Mouse (Mus musculus) heart, adult 11 months (tissue): ENCODE measurements around the gene Hsf4.

Source experiments
- DNase-seq: peaks from one replicate; pipeline ENCODE4 v3.0.0; 2022

Gene Hsf4

GRCm38 (mm10) chr8:105306146-105306691 is 36.6 kb downstream of the Hsf4 start:
- no peak for DNase-seq

- DNase-seq: no peak
Measured at GRCm38 (mm10) chr8:105307670-105308069, 38.1 kb downstream of the Hsf4 start.

- DNase-seq: peak; percentile 88
Measured at GRCm38 (mm10) chr8:105308428-105308827, 38.8 kb downstream of the Hsf4 start.

GRCm38 (mm10) chr8:105309142-105309847 is 39.7 kb downstream of the Hsf4 start:
- peak; percentile 87 for DNase-seq

GRCm38 (mm10) chr8:105310118-105310517 is 40.5 kb downstream of the Hsf4 start:
- no peak for DNase-seq

GRCm38 (mm10) chr8:105311718-105312117 is 42.1 kb downstream of the Hsf4 start:
- no peak for DNase-seq

- DNase-seq: peak; percentile 97
Measured at GRCm38 (mm10) chr8:105312891-105313481, 43.4 kb downstream of the Hsf4 start.

- peak; percentile 86 for DNase-seq
Measured at GRCm38 (mm10) chr8:105313622-105314402, 44.2 kb downstream of the Hsf4 start.

GRCm38 (mm10) chr8:105315073-105315769 is 45.6 kb downstream of the Hsf4 start:
- no peak for DNase-seq

- DNase-seq: peak; percentile 94
Measured at GRCm38 (mm10) chr8:105317941-105318340, 48.3 kb downstream of the Hsf4 start.

- no peak for DNase-seq
Measured at GRCm38 (mm10) chr8:105318662-105319190, 49.1 kb downstream of the Hsf4 start.

GRCm38 (mm10) chr8:105323183-105323582 is 53.6 kb downstream of the Hsf4 start:
- DNase-seq: no peak
